Mouse (Mus musculus) granulocyte monocyte progenitor cell, adult 5-6 weeks (primary cell): ENCODE data around the gene Sun2. TPM values are rescaled to one million over a fixed set of nuclear protein-coding genes. Genes with fewer than 3 reads are reported as not detected.

Experiments used
- ATAC-seq: replicated peaks from 2 replicates; pipeline ENCODE4 v1.8.0; 2016; ENCODE audit warnings: mild to moderate bottlenecking, moderate TSS enrichment, inconsistent platforms; ENCODE audit not compliant: poor library complexity, severe bottlenecking
- total RNA-seq, 2 experiments: library from RNA; stranded (forward) in 1 of 2; stranded (reverse) in 1 of 2; fragments of 200-712, 200-1000 nt in 1 of 2; fragments of >200 nt in 1 of 2; fragmentation: Nextera tagmentation in 1 of 2; gene quantifications; 2 replicates each; pipeline ENCODE4 v1.2.3; 2014 to 2017

Gene Sun2
- total RNA-seq, 2 experiments from 2014 or later: 133 to 268 TPM

GRCm38 (mm10) chr15:79728731-79729388 lies 13.5 kb downstream of the Sun2 start:
- no peak for ATAC-seq

GRCm38 (mm10) chr15:79728311-79728710 lies 14.0 kb downstream of the Sun2 start:
- ATAC-seq: no peak

DNA sequence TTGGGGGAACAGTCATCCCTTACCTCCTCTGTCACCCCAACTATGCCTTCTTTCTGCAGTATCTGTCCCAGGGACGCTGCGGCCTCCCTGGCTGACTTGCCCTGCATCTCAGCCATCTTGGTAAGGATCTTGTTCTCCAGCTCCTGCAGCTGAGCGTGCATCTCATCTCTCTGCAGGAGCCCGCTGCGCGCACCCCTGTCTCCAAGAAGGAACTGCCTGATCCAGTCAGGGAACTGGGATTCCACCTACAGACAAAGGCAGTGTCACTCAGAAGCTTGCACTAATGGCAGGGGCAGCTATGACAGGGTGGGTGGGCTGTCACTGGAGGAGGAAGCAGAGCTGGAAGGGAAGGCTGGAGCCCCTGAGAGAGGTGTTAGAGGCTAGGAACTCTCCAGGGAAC lies 14.5 kb downstream of the Sun2 start:
- no peak for ATAC-seq

DNA sequence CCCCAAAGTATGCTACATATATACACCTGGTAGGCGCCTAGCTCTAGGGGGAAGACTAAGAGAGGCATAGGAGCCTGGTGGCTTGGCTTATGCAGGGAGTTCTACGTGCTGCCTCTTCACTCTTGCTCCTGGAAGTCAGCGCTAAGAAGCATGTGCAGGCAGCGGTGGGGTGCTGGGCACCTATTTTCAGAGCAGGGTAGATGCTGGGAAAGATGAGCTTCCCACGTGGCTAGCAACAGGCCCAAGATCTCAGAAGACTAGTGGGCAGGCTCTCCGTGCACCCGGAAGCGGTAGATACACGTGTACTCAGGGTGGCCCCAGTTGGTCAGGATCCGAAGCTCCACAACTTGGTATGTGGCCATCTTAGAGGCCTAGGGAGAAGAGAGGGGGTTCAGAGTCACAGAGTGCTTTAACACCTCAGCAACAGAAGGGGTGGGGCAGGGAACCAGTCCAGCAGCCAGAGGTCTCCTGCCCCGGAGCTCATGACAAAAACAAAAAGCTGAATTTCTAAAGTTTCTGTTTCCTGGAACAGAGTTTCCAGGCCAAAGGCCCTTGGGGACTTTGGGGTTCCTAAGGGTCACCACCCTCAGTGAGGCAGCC lies 17.0 kb downstream of the Sun2 start:
- ATAC-seq: no peak

GRCm38 (mm10) chr15:79723439-79723838 lies 18.9 kb downstream of the Sun2 start:
- ATAC-seq: peak; percentile 45

DNA sequence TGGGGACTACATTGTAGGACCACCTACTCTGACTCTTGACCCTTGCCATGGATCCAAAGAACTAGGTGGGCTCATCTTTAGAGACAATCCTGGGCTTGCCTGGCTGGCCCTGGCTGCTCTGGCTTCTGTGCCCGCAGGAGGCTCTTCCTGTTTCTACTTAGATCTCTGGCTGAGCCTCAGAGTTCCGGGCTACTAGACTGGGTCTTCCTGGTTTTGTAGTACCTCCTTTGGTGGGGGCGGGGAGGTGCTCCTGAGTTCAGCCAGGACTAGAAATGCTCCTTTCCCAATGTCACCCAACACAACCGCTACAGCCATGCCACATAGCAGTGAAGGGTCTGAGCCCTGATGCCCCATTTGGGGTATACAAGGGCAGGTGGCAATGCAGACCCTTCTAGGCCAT lies 21.5 kb downstream of the Sun2 start:
- ATAC-seq: peak; percentile 45

GRCm38 (mm10) chr15:79720267-79720666 lies 22.1 kb downstream of the Sun2 start:
- no peak for ATAC-seq

GRCm38 (mm10) chr15:79716710-79717109 lies 25.6 kb downstream of the Sun2 start:
- ATAC-seq: no peak

DNA sequence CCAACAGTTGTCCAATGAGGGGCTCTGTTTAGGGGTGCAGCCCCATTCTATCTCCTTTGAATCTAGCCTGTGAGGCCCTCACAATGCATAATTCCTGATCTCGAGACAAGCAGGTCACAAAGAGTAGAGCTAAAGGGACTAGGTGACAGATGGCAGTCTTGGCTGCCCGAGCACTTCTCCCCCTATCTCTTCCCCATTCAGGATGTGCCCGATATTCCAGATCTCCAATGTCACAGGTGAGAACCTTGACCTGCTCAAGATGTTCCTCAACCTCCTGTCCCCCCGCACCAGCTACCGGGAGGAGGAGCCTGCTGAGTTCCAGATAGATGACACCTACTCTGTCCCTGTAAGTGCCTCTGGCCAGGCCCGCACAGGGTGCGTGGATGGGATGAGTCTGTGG lies 26.7 kb downstream of the Sun2 start:
- ATAC-seq: no peak

DNA sequence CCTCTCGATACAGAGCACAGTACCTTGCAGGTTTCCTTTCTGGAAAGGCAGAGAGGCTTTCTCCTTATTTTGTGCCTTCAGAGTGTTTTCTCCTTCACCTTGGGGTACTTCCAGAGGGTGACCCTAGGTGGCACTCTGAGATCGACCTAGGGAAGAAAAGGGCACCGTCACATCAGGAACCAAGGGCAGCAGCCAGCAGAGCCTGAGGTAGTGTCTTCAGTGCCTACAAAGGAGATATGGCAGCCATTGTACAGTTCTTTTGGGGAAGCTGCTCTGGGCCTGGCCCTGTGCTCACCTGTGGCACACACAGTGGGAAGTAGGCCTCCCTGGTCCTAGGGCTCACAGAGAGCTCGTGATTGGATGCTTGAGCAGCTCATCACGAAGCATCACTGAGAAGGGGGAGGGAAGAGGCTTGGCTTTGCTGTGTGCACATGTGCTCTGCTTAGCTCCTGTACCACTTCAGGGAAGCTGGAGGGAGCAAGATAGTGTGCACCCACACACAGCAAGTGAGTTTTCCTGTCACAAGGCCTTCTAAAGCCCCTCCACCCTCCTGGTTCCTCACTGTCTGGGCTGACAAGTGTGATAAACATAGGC lies 34.0 kb downstream of the Sun2 start:
- peak; percentile 27; the same call in 1 of the 2 replicates for ATAC-seq

DNA sequence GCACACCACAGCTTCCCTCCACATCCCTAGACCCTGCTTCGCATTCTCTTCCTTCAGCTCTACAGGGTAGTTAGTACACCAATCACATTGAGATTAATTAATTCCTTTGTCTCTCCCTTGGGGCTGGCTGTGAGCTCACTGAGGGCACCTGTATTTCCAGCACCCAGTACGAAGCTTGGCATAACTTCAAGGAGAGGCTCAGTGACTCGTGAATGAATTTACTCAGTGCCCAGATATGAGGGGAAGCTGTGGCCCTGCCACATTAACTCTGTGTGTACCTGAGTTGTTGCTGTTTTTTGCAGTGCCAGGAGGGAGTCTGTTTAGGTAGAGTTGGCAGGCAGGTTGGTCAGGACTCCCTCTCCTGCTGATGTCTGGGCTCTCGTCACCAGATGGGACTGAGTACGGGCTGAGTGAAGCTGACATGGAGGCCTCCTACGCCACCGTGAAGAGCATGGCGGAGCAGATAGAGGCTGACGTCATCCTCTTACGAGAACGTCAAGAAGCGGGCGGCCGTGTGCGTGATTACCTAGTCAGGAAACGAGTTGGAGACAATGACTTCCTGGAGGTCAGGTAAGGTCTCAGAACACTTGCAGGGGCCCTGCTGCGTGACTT lies 35.6 kb downstream of the Sun2 start:
- no peak for ATAC-seq

DNA sequence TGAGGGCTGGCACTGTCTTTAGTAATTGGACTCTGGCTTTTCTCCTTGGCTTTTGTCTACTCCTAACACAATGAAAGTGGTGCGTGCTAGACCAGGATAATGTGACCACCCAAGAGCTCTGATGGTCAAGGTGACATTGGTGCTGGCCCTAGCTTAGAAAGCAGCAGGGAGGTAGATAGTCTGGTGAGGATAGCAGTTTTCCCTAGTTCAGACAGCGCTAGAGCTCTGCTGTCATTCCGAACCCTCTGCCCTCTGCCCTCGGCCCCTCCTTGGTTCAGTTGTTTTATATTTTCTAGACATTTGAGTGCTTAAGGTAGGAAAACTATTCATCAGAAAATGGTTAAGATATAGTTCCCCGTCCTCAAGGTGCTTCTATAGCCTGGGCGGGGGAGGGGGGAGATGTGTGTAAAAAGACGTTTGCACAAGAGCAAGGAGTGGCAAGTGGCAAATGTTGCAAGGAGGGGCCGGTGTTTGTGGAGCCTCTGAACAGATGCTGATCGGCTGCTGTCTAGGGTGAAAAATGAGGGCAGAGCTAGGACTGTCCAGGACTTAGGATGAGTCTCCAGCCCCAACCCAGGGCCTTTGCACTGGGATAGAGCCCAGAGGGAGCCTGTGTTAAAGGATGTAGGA lies 44.7 kb downstream of the Sun2 start:
- peak; percentile 52 for ATAC-seq

DNA sequence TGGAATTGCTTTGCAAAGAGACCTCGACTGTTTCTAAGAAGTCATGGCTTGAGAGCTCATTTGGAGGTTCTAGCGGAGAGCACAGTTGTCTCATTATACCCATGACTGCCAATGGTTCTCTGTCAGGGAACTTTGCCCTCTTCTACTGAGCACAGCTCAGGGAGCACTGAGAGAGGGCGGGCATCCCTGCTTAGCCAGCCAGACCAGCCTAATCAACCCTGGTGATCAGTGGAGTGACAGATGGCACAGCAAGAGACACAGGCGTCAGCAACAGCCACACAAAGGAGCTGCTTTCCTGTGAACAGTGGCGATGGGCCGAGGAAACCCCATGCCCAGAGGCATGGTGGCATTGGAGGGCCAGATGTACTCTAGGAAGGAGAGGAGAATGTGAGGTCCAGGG lies 45.3 kb downstream of the Sun2 start:
- ATAC-seq: no peak

GRCm38 (mm10) chr15:79696508-79696907 lies 45.8 kb downstream of the Sun2 start:
- no peak for ATAC-seq

GRCm38 (mm10) chr15:79695516-79695915 lies 46.8 kb downstream of the Sun2 start:
- ATAC-seq: no peak

- ATAC-seq: peak; percentile 43
Measured at GRCm38 (mm10) chr15:79694512-79694911, 47.8 kb downstream of the Sun2 start.

- peak; percentile 26 for ATAC-seq
Measured at GRCm38 (mm10) chr15:79693740-79694139, 48.6 kb downstream of the Sun2 start.

GRCm38 (mm10) chr15:79692334-79692733 lies 50.0 kb downstream of the Sun2 start:
- no peak for ATAC-seq

DNA sequence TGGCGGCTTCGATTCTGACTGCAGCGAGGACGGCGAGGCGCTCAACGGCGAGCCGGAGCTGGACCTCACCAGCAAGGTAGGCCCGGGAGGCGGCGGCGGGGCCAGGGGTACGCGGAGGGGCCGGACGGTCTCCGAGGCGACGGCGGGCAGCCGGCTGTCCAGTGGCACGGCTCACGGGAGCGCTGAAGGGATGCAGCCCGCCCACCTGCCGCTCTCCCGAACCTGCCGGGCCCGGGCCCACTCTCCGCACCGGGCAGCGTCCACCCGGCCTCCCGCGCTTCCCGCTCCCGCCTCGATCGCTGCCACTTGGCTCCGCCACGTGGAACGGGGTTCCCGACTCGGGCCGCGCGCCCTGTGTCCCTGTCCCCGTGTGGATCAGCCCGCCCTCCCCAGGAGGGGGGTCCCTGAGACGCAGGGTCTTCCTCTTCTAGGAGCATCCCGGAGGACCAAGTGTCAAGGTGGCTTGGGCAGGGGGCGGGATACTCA lies 51.3 kb downstream of the Sun2 start:
- ATAC-seq: no peak

DNA sequence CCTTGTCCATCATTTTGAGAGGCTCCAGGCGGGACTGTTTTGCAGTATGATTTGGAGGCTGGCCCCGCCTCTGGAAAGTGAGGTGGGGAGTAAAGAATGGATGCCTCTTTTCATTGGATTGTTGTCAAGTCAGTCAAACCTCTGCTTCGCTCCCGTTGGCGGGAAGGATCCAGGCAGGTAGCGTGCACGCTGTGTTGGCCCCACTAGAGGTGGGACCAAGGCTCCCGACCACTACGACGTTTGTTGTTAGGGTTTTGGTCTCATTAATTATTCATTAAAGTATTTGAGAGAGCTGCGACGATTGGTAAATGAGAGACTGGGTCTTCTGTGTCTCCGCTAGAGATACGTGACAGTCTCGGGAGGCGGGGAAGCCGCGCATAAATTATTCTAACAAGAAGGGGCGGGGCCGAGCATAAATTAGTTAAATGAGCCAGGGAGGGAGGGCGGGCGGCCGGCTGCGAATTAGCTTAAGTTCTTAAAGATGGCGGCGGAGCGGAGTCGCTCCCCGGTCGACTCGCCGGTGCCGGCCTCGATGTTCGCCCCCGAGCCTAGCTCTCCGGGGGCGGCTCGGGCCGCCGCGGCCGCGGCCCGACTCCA lies 51.8 kb downstream of the Sun2 start, which contains the start of gene Gtpbp1:
Gene Gtpbp1 (plus strand): TSS at position 420 of the 597 bp plus-strand sequence.
- ATAC-seq: peak; percentile 60
